Mouse (Mus musculus) ovary, adult 18-20 months (tissue): ENCODE data around the gene Iqcj.
A peak's percentile ranks its signal among the peaks of the same experiment; 100 is the strongest.

ENCODE experiments used
- DNase-seq: peaks from one replicate; pipeline ENCODE4 v3.0.0; 2022; ENCODE audit warnings: low spot score, mixed read lengths

Iqcj gene

DNA sequence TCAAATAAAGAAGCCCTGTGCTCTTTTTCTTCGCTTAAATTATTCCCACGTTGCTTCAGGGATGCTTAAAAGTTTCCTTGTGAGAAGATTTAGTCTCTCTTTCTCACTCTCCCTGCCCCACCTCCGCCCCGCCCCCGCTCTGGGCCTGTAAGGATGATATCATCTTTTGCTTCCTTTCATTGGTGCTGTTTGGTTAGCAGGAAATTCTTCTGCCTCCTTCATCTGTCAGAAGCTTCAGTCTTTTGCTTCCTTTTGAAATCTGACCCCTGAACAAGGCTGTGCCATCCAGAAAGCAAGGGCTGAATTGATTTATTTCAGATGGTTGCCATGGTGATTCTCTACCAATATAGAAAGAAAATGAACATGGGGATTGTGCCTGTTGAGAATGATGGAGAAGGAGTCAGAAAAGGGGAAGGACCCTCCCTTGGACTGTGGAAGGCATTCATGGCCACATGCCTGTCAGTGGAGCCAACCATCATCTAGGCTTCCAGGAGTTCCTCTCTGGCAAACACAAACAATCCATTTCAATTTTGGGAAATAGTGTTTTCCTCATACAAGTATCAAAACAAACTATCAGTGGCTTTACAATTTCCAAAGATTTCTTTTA is 62.5 kb downstream of the Iqcj start:
- DNase-seq = no peak

DNA sequence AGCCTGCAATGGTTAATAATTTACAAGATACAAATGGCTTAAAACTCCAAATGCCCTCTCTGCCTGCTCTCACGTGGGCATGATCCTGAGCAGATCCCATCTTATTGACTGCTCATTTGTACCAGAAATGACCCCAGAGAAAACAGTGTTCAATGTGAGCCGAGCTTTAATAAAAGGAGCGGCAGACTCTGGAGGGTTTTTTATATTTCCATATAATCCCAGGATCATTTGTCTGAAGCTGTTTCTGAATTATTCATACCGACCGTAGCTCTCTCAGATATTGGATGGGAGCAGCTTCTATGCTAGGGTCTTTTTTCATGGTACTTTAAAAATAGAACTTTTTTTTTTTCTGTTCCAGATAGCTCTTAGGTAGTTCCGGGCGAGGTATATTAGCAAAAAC is 67.7 kb downstream of the Iqcj start:
- DNase-seq = no peak

DNA sequence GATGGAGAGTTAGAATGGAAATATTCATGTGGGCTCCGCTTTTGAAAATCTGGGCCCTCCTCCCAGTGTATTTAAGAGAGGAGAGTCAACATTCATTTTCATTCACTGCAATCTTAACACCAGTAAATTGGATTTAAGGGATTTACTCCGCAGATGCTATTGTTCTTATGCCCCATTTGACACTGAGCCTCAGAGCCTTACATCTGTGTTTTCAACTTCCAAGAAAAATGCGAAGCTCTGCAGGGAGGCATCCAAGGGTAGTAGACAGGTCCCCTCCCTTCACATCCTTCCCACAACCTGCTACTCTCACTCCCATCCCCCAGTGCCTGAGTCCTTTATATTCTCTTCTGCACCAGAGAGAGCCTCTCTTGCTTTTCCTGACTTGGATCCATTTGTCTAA is 68.1 kb downstream of the Iqcj start:
- DNase-seq = no peak

DNA sequence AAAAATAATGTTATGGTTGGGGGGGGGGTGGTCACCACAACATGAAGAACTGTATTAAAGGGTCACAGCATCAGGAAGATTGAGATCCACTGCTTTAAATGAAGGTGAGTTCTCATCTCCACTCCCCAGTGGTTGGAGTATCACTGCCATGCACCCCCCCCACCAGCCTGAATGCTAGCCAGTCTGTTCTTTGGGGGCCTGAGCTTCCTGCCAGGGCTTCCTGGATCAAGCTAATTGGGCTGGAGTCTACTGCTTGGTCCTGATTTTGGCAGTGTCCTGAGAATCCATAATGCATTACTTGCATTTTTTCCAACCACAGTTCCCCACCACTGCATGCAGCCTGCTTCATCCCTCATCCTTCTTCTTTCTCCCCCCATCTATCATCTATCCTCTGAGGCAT is 68.7 kb downstream of the Iqcj start:
- DNase-seq = no peak

DNA sequence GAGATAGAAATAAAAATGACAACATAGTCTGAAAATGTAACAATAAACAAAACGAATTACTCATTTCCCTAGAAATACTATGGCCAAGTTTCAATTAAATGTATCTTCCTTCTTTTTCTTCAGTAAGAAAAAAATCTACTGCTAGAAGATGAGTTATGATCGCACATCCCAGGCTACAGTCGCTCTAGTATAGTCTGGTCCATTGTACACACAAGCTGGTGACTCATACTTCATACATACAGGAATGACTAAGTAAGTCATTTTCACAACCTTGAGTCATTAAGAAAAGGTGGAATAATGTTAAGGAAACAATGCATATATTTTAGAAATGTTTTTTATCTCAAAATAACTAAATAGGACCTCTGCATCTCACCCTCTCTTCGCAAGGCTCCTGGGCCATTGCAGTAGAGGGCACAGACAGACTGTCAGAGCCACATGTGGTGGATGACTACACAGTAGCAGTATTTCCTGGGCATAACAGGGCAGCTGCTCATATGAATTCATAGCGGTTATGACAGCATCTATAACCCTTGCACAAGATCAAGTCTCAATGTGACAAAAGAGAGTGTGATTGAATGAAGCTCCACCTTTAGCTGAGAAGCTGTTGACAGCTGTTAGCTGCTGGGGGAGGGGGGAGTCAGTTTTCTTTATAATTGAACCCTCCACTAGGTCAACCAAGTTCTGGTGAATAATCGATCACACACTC is 70.1 kb downstream of the Iqcj start:
- no peak for DNase-seq

DNA sequence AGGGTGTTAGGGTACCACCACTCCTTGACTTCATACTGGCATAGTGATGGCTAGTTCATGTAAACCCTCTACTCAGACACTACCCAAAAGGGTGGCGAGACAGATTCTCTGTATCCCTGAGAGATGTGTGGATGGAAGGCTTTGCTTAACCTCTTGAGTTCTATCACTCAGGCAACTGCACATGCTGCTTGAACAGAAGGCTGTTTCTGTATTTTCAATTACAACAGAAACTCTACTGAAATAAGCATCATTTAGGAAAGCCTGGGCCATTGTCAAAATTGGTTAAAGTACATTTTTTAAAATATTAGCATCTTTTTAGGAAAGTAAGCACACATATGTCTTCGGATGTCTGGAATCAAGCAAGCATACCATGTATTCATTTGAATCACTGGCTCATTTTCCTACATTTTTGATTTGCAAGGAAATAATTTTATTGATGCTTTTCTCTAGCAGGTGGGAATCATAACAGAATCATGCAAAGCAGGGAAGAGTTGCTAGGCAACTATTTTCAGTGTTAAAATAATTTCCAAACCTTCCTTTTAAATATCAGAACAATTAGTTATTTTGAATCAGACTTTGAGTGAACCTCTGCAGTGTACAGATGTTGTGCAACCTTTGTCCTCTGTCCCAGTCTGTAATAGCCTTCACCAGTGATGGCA is 82.4 kb downstream of the Iqcj start:
- no peak for DNase-seq

DNA sequence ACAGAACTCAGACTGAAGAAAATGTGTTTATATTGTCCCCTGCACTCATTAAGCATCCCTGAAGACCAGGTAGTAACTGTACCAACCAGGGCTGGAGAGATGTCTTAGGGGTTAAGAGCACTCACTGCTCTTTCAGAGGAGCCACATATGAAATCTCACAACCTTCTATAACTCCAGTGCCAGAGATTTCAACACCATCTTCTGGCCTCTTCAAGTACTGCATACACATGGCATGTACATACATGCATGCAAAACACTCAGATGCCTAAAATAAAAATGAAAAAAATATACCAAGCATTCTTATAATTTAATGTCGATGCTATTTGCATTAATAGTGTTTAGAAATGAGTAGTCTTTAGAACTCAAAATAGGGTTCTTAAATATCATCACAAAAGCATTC is 88.0 kb downstream of the Iqcj start:
- no peak for DNase-seq

DNA sequence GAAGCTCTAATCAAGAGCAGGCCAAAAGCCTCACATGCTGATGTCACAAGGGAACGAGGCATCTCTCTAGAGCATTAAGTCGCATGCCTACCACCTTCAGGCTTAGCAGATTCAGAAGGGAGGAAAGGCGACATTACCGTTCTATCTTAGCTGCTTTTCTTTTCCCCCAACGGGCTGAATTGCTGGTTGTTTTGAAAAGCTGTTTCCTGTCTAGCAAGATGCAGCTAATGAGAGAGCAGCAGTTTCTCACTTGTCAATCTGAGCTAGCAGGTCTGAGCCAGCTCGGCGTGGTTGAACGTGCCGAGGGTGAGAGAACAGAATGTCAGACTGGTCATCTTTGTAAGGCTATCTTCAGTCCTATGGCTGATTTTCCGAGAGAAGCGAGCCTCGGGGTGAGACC is 91.3 kb downstream of the Iqcj start:
- DNase-seq = no peak

DNA sequence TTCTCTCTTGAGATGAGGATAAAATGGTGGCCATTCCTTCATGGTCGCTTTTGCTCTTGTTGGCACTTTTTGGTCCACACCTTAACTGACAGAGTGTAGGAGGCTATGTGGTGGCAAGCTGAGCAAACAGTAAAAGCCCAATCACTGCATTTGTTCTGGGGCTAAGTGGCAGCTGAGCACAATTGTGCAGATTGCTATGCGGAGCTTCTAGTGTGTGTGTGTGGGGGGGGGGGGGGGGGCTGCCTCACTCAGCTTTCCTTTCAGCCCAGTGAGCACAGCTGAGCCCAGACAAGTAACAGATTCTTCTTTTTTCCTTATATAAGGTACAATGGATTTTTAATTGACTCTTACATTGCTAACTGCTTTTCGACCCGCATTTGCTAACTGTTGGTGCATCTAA is 110.4 kb downstream of the Iqcj start:
- DNase-seq = no peak

DNA sequence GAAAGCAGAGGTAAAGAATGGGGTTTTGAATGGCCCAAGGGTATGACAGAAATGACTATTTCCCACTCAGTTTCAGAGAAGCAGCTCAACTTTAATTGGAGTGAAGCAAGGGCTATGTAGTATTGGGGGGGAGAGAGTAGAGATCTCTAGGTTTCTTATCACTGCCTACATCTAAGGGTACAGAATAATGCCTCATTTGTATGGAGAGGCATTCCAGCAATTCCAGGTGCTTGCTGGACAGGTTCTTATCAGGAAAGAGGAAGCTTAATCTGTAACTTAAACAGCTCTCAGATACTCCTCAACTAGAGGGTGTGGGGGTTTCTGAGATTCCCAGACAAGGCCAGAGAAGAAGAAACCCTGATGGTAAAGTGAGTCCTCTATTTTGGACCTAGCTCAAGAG is 120.3 kb downstream of the Iqcj start:
- no peak for DNase-seq

DNA sequence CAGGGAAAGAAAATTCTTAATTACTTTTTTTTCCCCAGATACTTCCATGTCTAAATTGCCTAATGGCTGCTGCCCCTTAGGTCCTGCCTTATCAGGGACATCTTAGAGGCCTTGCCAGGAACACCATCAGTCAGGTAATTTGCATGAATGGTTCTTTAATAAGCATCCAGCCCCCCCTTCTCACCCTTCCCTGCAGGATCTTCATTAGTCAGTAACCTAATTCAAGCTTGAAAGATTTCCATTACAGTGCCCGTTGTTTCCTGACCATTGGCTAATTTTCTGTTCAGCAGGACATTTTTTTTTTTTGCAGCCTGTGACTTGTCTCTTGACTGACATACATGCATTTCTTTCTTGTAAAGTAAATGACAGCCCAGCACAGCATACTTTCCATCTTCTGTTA is 123.8 kb downstream of the Iqcj start:
- no peak for DNase-seq

DNA sequence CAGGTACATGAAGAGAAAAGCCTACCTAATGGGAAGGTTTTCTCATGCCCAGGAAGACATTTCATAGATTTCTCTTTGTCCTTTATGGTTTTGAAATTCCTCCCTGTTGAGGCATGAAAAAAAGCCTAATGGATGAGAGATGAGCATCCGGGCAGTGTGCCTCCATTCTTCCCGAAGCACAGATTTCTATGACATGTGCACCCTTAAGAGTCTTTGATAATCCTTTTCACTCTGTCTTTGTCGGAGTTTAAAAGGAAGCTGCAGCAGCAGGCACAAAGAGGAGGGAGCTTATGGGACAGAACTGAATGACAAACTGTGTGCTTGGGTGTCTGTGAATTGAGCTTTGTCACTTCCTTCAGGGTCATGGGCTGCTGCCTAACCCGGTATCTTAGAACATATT is 127.4 kb downstream of the Iqcj start:
- DNase-seq = no peak

DNA sequence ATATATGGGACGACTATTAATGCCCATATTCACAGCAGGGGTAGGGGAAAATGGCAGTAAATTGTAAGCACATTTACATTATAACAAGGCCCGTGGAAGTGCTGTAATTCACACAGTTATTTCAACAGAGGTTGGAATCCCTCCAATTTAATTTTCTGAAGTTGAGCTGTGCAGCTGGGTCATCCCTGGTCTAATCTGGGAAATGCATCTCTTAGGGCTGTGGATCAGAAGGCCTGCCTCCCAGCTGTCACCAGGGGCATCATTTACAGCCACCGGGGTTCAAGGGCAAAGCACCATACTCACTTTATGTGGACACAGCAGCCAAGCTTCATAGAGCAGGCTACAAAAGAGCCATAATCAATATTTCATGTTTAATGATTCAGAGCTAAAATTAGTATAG is 144.1 kb downstream of the Iqcj start:
- DNase-seq = no peak

DNA sequence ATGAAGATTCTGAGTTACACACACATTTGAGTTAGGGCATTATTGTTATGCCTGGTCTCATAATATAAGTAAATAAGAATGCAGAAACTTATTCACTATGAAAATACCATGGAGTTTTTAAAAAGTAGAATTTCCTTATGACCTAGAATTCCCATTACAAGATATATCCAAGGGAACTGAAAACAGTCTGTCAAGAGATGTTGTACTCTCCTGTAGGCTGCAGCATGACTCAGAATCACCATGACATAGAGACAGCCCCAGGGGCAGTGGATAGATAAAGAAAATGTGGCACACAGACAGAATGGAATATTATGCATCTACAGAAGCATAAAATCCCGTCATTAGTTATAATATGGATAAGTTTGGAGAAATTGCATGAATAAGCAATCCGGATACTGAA is 150.9 kb downstream of the Iqcj start:
- no peak for DNase-seq

DNA sequence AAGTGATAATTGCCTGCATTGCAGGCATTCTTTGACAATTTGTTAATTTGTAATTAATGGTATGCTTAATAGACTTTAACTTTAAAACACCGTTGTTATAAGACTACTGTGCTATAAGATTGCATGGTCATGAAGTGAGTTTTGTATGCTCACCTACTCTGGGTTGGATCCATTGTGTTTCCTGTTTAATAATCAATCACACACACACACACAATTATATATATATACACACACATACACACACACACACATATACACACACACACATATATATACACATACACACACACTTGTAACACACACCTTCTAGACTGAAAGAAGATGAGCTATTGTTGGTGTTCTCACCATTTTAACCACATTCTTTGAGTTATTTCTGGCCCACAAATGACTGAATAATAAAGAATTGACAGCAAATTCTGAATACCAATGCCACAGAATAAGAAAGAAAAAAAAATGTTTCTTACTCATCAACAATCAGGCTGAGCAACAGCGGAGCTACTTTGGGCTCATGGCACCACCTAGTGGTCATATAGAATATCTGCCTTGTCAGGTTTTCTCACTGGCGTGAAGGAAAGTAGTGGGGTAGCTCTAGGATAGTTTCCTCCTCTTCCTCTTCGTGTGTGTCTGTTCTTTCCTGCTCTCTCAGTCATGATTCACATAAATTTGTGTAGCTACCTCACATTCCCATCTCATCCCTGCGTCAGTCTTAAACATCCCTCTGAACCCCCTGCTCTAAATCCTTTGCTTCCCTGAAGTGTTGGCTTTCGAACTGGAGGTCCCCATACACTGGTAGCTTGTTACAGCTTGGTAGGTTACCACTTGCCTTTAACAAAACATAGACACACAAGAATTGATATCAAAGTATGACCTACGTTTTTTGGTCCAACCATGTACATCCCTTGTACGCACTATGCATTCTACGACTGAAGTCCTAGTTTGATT is 153.7 kb downstream of the Iqcj start:
- no peak for DNase-seq

DNA sequence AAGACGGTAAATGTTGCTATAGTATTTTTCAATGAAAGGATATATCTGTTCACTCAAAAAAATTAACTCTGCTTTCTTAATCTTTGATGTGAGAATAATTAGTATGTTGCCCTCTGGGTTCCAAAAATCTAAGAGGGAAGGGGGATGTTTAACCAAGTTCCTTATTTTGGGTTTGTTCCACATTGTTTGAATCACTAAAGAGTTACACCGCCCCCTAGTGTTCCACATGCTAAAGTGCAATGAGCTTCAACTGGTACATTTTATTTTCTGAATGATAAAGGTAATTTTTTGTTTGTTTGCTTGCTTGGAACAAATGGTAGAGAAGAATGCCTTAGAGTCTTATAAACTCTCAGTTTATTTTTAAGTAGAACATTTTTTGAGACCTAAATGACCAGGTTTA is 161.5 kb downstream of the Iqcj start:
- DNase-seq = no peak

DNA sequence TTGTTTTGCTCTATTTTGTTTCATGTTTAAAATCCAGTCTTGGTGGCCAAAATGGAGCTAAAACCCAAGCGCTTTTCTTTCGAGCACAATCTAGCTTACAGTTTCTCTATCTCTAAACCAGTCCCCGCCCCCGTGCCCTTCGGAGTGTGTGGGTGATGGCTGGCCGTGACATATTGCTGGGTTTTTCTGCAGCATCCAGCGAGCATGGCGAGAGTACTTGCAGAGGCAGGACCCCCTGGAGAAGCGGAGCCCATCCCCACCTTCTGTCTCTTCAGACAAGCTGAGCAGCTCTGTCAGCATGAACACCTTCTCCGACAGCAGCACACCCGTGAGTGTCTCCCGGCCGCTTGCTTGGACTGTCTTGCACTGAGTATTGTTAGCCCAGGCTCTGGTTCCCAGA is 163.1 kb downstream of the Iqcj start:
- DNase-seq = no peak

DNA sequence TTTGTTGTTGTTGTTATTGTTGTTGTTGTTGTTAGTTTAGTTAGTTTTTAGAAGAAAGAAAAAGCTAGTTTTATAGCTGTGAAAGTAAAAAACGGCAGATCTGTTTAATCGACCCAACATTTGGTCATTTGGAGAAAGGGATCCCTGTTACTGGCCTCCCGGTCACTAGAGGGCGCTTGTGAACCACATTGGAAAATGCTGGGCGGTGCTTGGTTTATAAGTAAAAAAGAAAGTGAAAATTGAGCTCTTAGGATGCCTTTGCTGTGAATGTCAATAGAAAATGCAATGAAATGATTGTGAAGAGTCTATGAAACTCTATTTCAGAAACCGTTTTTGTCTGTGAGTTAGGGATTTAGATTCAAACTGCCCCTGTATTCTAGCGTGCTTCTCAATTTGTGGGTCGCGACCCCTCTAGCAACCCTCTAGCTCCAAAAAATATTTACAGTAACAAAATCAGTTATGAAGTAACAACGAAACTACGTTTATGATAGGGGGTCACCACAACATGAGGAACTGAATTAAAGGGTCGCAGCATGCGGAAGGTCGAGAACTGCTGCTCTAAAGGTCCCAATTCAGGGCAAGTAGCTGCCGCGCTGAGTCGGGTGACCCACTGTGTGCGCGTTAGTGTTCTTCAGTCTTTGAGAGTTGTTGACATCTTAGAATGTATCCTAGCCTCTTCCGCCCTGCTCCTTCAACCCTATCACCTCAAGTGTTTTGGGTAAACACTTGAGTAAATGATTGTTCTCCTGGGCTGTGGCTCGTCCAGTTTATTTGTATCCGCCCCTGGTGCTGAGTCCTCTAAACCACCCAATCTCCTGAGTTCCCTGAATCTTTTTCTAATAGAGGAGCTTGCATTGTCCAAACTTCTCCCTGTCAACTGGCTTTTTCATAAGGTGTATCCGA is 164.6 kb downstream of the Iqcj start:
- DNase-seq = peak; percentile 7

DNA sequence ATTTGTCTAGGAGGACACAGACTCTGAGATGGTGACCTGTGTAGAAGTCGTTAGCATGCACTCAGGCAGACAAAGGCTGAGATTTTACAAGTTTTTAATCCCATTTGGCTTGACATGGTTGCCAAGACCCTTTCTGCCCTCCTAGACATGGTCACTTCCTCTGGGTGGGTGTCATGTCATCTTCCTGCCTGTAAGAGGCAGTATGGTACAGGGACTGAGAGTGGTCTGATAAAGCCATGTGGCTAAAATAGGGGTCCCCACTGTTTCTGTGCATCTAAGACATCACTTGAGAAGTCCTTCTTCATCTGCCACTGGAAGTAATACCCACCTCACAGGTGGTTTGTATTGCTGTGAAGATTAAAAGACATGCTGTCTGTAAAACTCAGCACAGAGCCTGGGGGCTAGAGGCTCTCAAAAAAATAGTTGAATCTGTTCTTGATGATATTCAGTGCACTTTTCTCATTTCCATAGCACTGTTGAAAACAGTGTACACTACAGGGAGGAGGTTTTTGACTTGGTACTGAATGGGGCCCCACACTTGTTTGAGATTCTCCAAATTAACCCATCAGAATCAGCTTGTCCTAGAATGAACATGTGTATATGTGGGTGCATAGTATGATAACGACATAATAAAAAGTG is 167.3 kb downstream of the Iqcj start:
- no peak for DNase-seq

DNA sequence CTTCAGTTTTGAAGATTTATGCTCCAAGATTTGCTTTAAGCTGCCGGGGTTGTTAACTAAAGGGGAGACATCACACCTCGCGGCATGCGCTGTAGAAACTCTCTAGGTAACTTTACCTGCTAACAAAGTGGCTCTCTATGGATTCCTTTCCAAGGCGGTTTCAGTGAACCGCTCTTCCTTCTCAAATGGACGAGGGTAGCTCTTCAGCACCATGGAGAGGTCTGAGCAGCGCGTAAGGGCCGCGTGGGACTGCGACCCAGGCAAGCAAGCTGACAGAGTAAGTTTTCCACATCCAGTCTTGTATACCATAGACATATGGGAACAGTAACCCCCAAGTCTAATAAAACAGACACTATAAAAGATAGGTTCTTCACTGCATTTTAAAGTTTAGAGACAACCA is 172.7 kb downstream of the Iqcj start, which contains the start of gene Schip1:
Gene Schip1 (plus strand): TSS at position 72 of the 400 bp plus-strand sequence.
- no peak for DNase-seq
